ENCODE assay signal across 22 mouse cellular contexts in genomic region chr19:40684124-40684523, GRCm38 (mm10).
DNase-seq lines count a peak whose midpoint lies in the region; ATAC-seq and TF ChIP-seq lines count a peak whose summit lies in the region.
"Had no signal": no experiment of that assay in that cellular context is flagged by ENCODE, and none has a peak within 500 bp of the region (broad histone marks: within the 10 kb centered on the region; RNA-seq: fewer than 3 reads in every experiment).

No protein-coding gene starts in this region.

- H3K4me1 ChIP-seq in intestine, postnatal 0 days (replicated peaks; ENCODE audit: control insufficient read depth, insufficient read depth, low read length), result no peaks in the 10 kb centered on the region; the same call in 1 of the 2 replicates
- no peaks in the 10 kb centered on the region for H3K4me1 ChIP-seq in intestine, embryonic 16.5 days (ENCODE audit: control insufficient read depth, insufficient read depth, low read length)
- H3K4me1 ChIP-seq: embryonic facial prominence, embryonic 12.5 days; forebrain, embryonic 15.5 days; hindbrain, embryonic 12.5 days; midbrain, embryonic 12.5 days; stomach, embryonic 15.5 days had no signal

- WGBS in intestine, postnatal 0 days, result 75% methylated on average over 1 of the region's 1 CpGs
- WGBS in intestine, embryonic 16.5 days, result 81% methylated on average over 1 of the region's 1 CpGs

- no peak overlapping the region for H3K4me2 ChIP-seq in intestine, postnatal 0 days (replicated peaks; ENCODE audit: low read depth)
- no peak overlapping the region for H3K4me2 ChIP-seq in intestine, embryonic 16.5 days (ENCODE audit: low read depth, low read length)
- H3K4me2 ChIP-seq: embryonic facial prominence, embryonic 12.5 days; forebrain, embryonic 15.5 days; hindbrain, embryonic 12.5 days; midbrain, embryonic 12.5 days; stomach, embryonic 15.5 days had no signal

- peak; percentile 33; the same call in 1 of the 2 replicates for ATAC-seq in intestine, postnatal 0 days
- ATAC-seq in intestine, embryonic 16.5 days, result no peak
- ATAC-seq in inflammation-experienced regulatory T-cells, adult 6 months, result peak; percentile 35
- ATAC-seq: forebrain, embryonic 15.5 days had no signal

- H3K27me3 ChIP-seq in intestine, postnatal 0 days (replicated peaks; ENCODE audit: control insufficient read depth, insufficient read depth, low read length), result no peaks in the 10 kb centered on the region
- H3K27me3 ChIP-seq in intestine, embryonic 16.5 days (replicated peaks; ENCODE audit: control insufficient read depth, insufficient read depth, low read length), result no peaks in the 10 kb centered on the region
- H3K27me3 ChIP-seq in splenic B cell, adult 2 months (ENCODE audit: control insufficient read depth, insufficient read depth, low read length, poor library complexity, severe bottlenecking), result no peaks in the 10 kb centered on the region
- H3K27me3 ChIP-seq: embryonic facial prominence, embryonic 12.5 days; forebrain, embryonic 15.5 days; hindbrain, embryonic 12.5 days; midbrain, embryonic 12.5 days; stomach, embryonic 15.5 days had no signal

- H3K9ac ChIP-seq in intestine, postnatal 0 days (ENCODE audit: low read depth, low read length), result no peak overlapping the region
- H3K9ac ChIP-seq in intestine, embryonic 16.5 days (ENCODE audit: low read depth, low read length), result no peak overlapping the region
- H3K9ac ChIP-seq: embryonic facial prominence, embryonic 12.5 days; forebrain, embryonic 15.5 days; hindbrain, embryonic 12.5 days; midbrain, embryonic 12.5 days; stomach, embryonic 15.5 days had no signal

- H3K9me3 ChIP-seq in intestine, postnatal 0 days (ENCODE audit: control insufficient read depth), result no peaks in the 10 kb centered on the region
- no peaks in the 10 kb centered on the region for H3K9me3 ChIP-seq in intestine, embryonic 16.5 days (ENCODE audit: control insufficient read depth, low read length)
- H3K9me3 ChIP-seq: embryonic facial prominence, embryonic 12.5 days; forebrain, embryonic 15.5 days; G1E; hindbrain, embryonic 12.5 days; midbrain, embryonic 12.5 days; stomach, embryonic 15.5 days had no signal

- H3K36me3 ChIP-seq in intestine, postnatal 0 days (ENCODE audit: control insufficient read depth, insufficient read depth), result no peaks in the 10 kb centered on the region
- H3K36me3 ChIP-seq in intestine, embryonic 16.5 days (ENCODE audit: control insufficient read depth, insufficient read depth, low read length), result no peaks in the 10 kb centered on the region
- H3K36me3 ChIP-seq in splenic B cell, adult 2 months (ENCODE audit: control insufficient read depth, insufficient read depth, low read length, poor library complexity, severe bottlenecking), result no peaks in the 10 kb centered on the region
- H3K36me3 ChIP-seq: embryonic facial prominence, embryonic 12.5 days; forebrain, embryonic 15.5 days; G1E; hindbrain, embryonic 12.5 days; midbrain, embryonic 12.5 days; stomach, embryonic 15.5 days had no signal

- TF ChIP-seq CTCF in intestine, postnatal 0 days (IDR thresholded peaks at IDR 0.05; ENCODE audit: low read depth), result no peak

- DNase-seq in spleen, postnatal 36 days (ENCODE audit: low spot score in 2 of 2), result peak; percentile 59 to 72
- DNase-seq in spleen, postnatal 4 days (ENCODE audit: low spot score in 2 of 2), result no peak
- peak; percentile 79 for DNase-seq in splenic B cell, adult 2 months (ENCODE audit: low read depth, low spot score)
- no peak for DNase-seq in gastrocnemius, postnatal 36 days
- DNase-seq in layer of hippocampus, postnatal 36 days, result no peak
- DNase-seq: cerebellum, adult 11 months; cerebellum, postnatal 25 days; heart, adult 2 months; kidney, adult 18-20 months; kidney, postnatal 4 days; lung, postnatal 10 days; retina, postnatal 1 day had no signal

- no peak overlapping the region for H3K27ac ChIP-seq in intestine, postnatal 0 days (ENCODE audit: low read depth, low read length)
- no peak overlapping the region for H3K27ac ChIP-seq in intestine, embryonic 16.5 days (ENCODE audit: low read length)
- H3K27ac ChIP-seq: embryonic facial prominence, embryonic 12.5 days; forebrain, embryonic 15.5 days; heart, adult 2 months; hindbrain, embryonic 12.5 days; midbrain, embryonic 12.5 days; stomach, embryonic 15.5 days had no signal

- intact Hi-C loops in gastrocnemius, postnatal 36 days (cut with DNase I), result no loop called here

- no peak overlapping the region for H3K4me3 ChIP-seq in intestine, postnatal 0 days (ENCODE audit: low read depth, low read length)
- H3K4me3 ChIP-seq in intestine, embryonic 16.5 days (ENCODE audit: low read length), result no peak overlapping the region
- H3K4me3 ChIP-seq: embryonic facial prominence, embryonic 12.5 days; forebrain, embryonic 15.5 days; heart, adult 2 months; hindbrain, embryonic 12.5 days; midbrain, embryonic 12.5 days; myocyte; stomach, embryonic 15.5 days had no signal

Comparison
In these comparisons a context has a peak if more than half of its experiments do, and no peak if none do; other contexts are left out.
1. DNase-seq: peak in spleen, postnatal 36 days (2 of 2) and splenic B cell, adult 2 months (single experiment); none in spleen, postnatal 4 days (0 of 2), gastrocnemius, postnatal 36 days (0 of 2) and layer of hippocampus, postnatal 36 days (0 of 2).